Mouse (Mus musculus) left cerebral cortex, adult 18-20 months (tissue): ENCODE data around the gene Pi4k2a. TPM values are rescaled to one million over a fixed set of nuclear protein-coding genes. Genes with fewer than 3 reads are reported as not detected.

Experiments used
- DNase-seq, 2 experiments: peaks; one replicate each; pipeline ENCODE4 v3.0.0; 2021 to 2022; ENCODE audit warnings: low spot score in 2 of 2, mixed read lengths in 1 of 2
- long read RNA-seq, 2 experiments: library from polyadenylated mRNA; stranded (forward); transcript quantifications; one replicate each; pipeline ENCODE4 v2.0.0; 2021
- total RNA-seq, 2 experiments: library from RNA; stranded (reverse); gene quantifications; 2 replicates each; pipeline ENCODE4 v1.2.3; 2021

Pi4k2a gene
- 10 to 100 TPM; 68.9 to 69.7 TPM for total RNA-seq
- long read RNA-seq, experiment 1, full-length matches to known transcripts = 77 of 103 reads
- long read RNA-seq, experiment 1, partial matches to known transcripts = 5 of 103 reads
- long read RNA-seq, experiment 1, other reads (novel, unspliced or antisense) = 21 of 103 reads
- long read RNA-seq, experiment 2, transcript Pi4k2a-202 (10 exons, 1,939 nt) = minor isoform, 18 of 67 reads
- long read RNA-seq, experiment 2, transcript Pi4k2a-201 (9 exons, 3,604 nt) = major isoform, 31 of 67 reads
- long read RNA-seq, experiment 2, partial matches to known transcripts = 7 of 67 reads
- long read RNA-seq, experiment 2, other reads (novel, unspliced or antisense) = 11 of 67 reads

GRCm38 (mm10) chr19:42089748-42090595 is at the start of gene Pi4k2a:
TSS of gene Pi4k2a (plus strand) at chr19:42090470.
- peak; percentile 99 to 100 for DNase-seq

- no peak for DNase-seq
Measured at GRCm38 (mm10) chr19:42043988-42044387, 46.3 kb upstream of the Pi4k2a start.

GRCm38 (mm10) chr19:42045269-42046102 is 44.8 kb upstream of the Pi4k2a start, which contains the start of gene Hoga1:
TSS of gene Hoga1 (plus strand) at chr19:42045610.
- peak; percentile 34 to 45 for DNase-seq

- no peak for DNase-seq
Measured at GRCm38 (mm10) chr19:42050251-42050650, 40.0 kb upstream of the Pi4k2a start.

- DNase-seq = no peak
Measured at GRCm38 (mm10) chr19:42051351-42051750, 38.9 kb upstream of the Pi4k2a start.

GRCm38 (mm10) chr19:42051948-42052347 is 38.3 kb upstream of the Pi4k2a start, which contains the start of gene 4933411K16Rik:
TSS of gene 4933411K16Rik (plus strand) at chr19:42052248.
- no peak for DNase-seq

- DNase-seq = no peak
Measured at GRCm38 (mm10) chr19:42054255-42054654, 36.0 kb upstream of the Pi4k2a start.

GRCm38 (mm10) chr19:42055881-42056280 is 34.4 kb upstream of the Pi4k2a start:
- no peak for DNase-seq

- DNase-seq = no peak
Measured at GRCm38 (mm10) chr19:42056719-42057409, 33.4 kb upstream of the Pi4k2a start.

GRCm38 (mm10) chr19:42058426-42058825 is 31.8 kb upstream of the Pi4k2a start:
- DNase-seq = peak in 1 of 2 experiments; percentile 22

GRCm38 (mm10) chr19:42061443-42061842 is 28.8 kb upstream of the Pi4k2a start:
- no peak for DNase-seq

- no peak for DNase-seq
Measured at GRCm38 (mm10) chr19:42068441-42069240, 21.6 kb upstream of the Pi4k2a start.

- peak in 1 of 2 experiments; percentile 8 for DNase-seq
Measured at GRCm38 (mm10) chr19:42069241-42069525, 21.1 kb upstream of the Pi4k2a start.

GRCm38 (mm10) chr19:42071221-42071620 is 19.0 kb upstream of the Pi4k2a start:
- DNase-seq = no peak

- no peak for DNase-seq
Measured at GRCm38 (mm10) chr19:42071886-42072608, 18.2 kb upstream of the Pi4k2a start.

- DNase-seq = no peak
Measured at GRCm38 (mm10) chr19:42072802-42073201, 17.5 kb upstream of the Pi4k2a start.

GRCm38 (mm10) chr19:42075051-42075450 is 15.2 kb upstream of the Pi4k2a start:
- no peak for DNase-seq

GRCm38 (mm10) chr19:42075992-42076391 is 14.3 kb upstream of the Pi4k2a start:
- no peak for DNase-seq

GRCm38 (mm10) chr19:42078566-42078965 is 11.7 kb upstream of the Pi4k2a start:
- no peak for DNase-seq
